15 mouse cellular contexts compared by ENCODE assay signal in genomic region chr8:94907591-94908300, GRCm38 (mm10). TPM values are rescaled to one million over a fixed set of nuclear protein-coding genes. Genes with fewer than 3 reads are reported as not detected.
DNase-seq lines count a peak whose midpoint lies in the region; ATAC-seq and TF ChIP-seq lines count a peak whose summit lies in the region.
"Had no signal": no experiment of that assay in that cellular context is flagged by ENCODE, and none has a peak within 500 bp of the region (broad histone marks: within the 10 kb centered on the region; RNA-seq: fewer than 3 reads in every experiment).

No protein-coding gene starts in this region.

- H3K4me3 ChIP-seq in heart, adult 2 months = no peak overlapping the region; the same call in 1 of the 2 replicates
- H3K4me3 ChIP-seq in midbrain, embryonic 11.5 days (ENCODE audit: low read depth, low read length) = no peak overlapping the region
- no peak overlapping the region for H3K4me3 ChIP-seq in midbrain, embryonic 13.5 days (replicated peaks)
- H3K4me3 ChIP-seq in limb, embryonic 10.5 days = no peak overlapping the region
- no peak overlapping the region for H3K4me3 ChIP-seq in hindbrain, postnatal 0 days (ENCODE audit: low read length)
- H3K4me3 ChIP-seq: erythroblast, embryonic 14.5 days had no signal

- peaks cover 2% of the 10 kb centered on the region; the same call in 1 of the 2 replicates for H3K36me3 ChIP-seq in heart, adult 2 months (ENCODE audit: control insufficient read depth, insufficient read depth, low read length)
- H3K36me3 ChIP-seq in midbrain, embryonic 11.5 days (ENCODE audit: control insufficient read depth, insufficient read depth, low read length) = no peaks in the 10 kb centered on the region
- no peaks in the 10 kb centered on the region for H3K36me3 ChIP-seq in midbrain, embryonic 13.5 days
- H3K36me3 ChIP-seq in limb, embryonic 10.5 days = peaks cover 93% of the 10 kb centered on the region
- no peaks in the 10 kb centered on the region; the same call in 1 of the 2 replicates for H3K36me3 ChIP-seq in hindbrain, postnatal 0 days (ENCODE audit: insufficient read depth, low read length)

- DNase-seq in heart, adult 2 months = peak; percentile 48 to 59
- no peak for DNase-seq in heart, postnatal 36 days
- DNase-seq in midbrain, embryonic 11.5 days (ENCODE audit: low spot score, missing footprints) = peak; percentile 41
- DNase-seq in kidney, adult 8-10 months = peak; percentile 63 to 76
- DNase-seq in limb, embryonic 10.5 days (ENCODE audit: low spot score) = no peak
- DNase-seq in cerebellum, adult 18-20 months = no peak
- DNase-seq in hindbrain, postnatal 0 days (ENCODE audit: low spot score) = no peak
- DNase-seq: adrenal gland, postnatal 25 days; cerebellum, adult 11 months; right cerebral cortex, postnatal 14 days; thymus, postnatal 36 days had no signal

- peaks cover 17% of the 10 kb centered on the region for H3K4me1 ChIP-seq in heart, adult 2 months (ENCODE audit: control insufficient read depth, insufficient read depth, low read length)
- no peaks in the 10 kb centered on the region for H3K4me1 ChIP-seq in midbrain, embryonic 11.5 days (ENCODE audit: control insufficient read depth, insufficient read depth, low read length)
- H3K4me1 ChIP-seq in midbrain, embryonic 13.5 days (replicated peaks) = peaks cover 2% of the 10 kb centered on the region
- H3K4me1 ChIP-seq in limb, embryonic 10.5 days = peaks cover 64% of the 10 kb centered on the region
- 0 out of 2 replicates have a peak, but pooled peaks cover 7% of the 10 kb centered on the region for H3K4me1 ChIP-seq in hindbrain, postnatal 0 days (ENCODE audit: insufficient read depth, low read length)

- H3K4me2 ChIP-seq in midbrain, embryonic 11.5 days = no peak overlapping the region
- no peak overlapping the region for H3K4me2 ChIP-seq in midbrain, embryonic 13.5 days (replicated peaks)
- no peak overlapping the region for H3K4me2 ChIP-seq in hindbrain, postnatal 0 days (ENCODE audit: low read depth, low read length)

- no peaks in the 10 kb centered on the region for H3K9me3 ChIP-seq in midbrain, embryonic 11.5 days (ENCODE audit: control insufficient read depth, low read length)
- H3K9me3 ChIP-seq in midbrain, embryonic 13.5 days = no peaks in the 10 kb centered on the region
- no peaks in the 10 kb centered on the region for H3K9me3 ChIP-seq in limb, embryonic 10.5 days (replicated peaks)
- no peaks in the 10 kb centered on the region for H3K9me3 ChIP-seq in hindbrain, postnatal 0 days (ENCODE audit: low read length)

- intact Hi-C loops in heart, adult 2 months (cut with DNase I) = loop anchor here (1.0 to 5.0 kb wide), 4 partner anchors 32 to 200 kb away; no protein-coding TSS in a partner anchor
- intact Hi-C loops in heart, postnatal 36 days (cut with DNase I) = loop anchor here (1.0 to 2.0 kb wide), 4 partner anchors 33 to 203 kb away; no protein-coding TSS in a partner anchor

- H3K27me3 ChIP-seq in heart, adult 2 months (ENCODE audit: control insufficient read depth, insufficient read depth, low read length) = no peaks in the 10 kb centered on the region
- H3K27me3 ChIP-seq in midbrain, embryonic 11.5 days (ENCODE audit: control insufficient read depth, insufficient read depth, low read length) = peaks cover 10% of the 10 kb centered on the region
- H3K27me3 ChIP-seq in midbrain, embryonic 13.5 days = peaks cover 16% of the 10 kb centered on the region
- peaks cover 11% of the 10 kb centered on the region for H3K27me3 ChIP-seq in limb, embryonic 10.5 days (ENCODE audit: low read depth, poor library complexity, severe bottlenecking)
- no peaks in the 10 kb centered on the region for H3K27me3 ChIP-seq in hindbrain, postnatal 0 days (ENCODE audit: insufficient read depth, low read length)

- H3K27ac ChIP-seq in heart, adult 2 months = peak overlapping the region; percentile 78
- no peak overlapping the region for H3K27ac ChIP-seq in midbrain, embryonic 11.5 days (ENCODE audit: low read depth, low read length)
- no peak overlapping the region for H3K27ac ChIP-seq in midbrain, embryonic 13.5 days
- H3K27ac ChIP-seq in limb, embryonic 10.5 days = peak overlapping the region; percentile 2; the same call in 1 of the 2 replicates
- no peak overlapping the region for H3K27ac ChIP-seq in hindbrain, postnatal 0 days
- H3K27ac ChIP-seq: macrophage had no signal

- WGBS in heart, adult 2 months = 54% methylated on average over 18 of the region's 18 CpGs
- 90% methylated on average over 18 of the region's 18 CpGs for WGBS in midbrain, embryonic 11.5 days
- WGBS in midbrain, embryonic 13.5 days = 93% methylated on average over 18 of the region's 18 CpGs
- 88% methylated on average over 18 of the region's 18 CpGs for WGBS in limb, embryonic 10.5 days
- WGBS in hindbrain, postnatal 0 days = 82% methylated on average over 18 of the region's 18 CpGs

- no peaks in the 10 kb centered on the region for H3K79me2 ChIP-seq in heart, adult 2 months (replicated peaks; ENCODE audit: control insufficient read depth, insufficient read depth, low read length)

- H3K9ac ChIP-seq in heart, adult 2 months (ENCODE audit: low read depth, low read length) = peak overlapping the region; percentile 56
- no peak overlapping the region for H3K9ac ChIP-seq in midbrain, embryonic 11.5 days (ENCODE audit: low read length)
- no peak overlapping the region for H3K9ac ChIP-seq in midbrain, embryonic 13.5 days (replicated peaks)
- H3K9ac ChIP-seq in hindbrain, postnatal 0 days (replicated peaks; ENCODE audit: low read length) = no peak overlapping the region

- no peak for ATAC-seq in midbrain, embryonic 11.5 days (ENCODE audit: low FRiP score)
- ATAC-seq in midbrain, embryonic 13.5 days = no peak
- ATAC-seq in hindbrain, postnatal 0 days = no peak
- ATAC-seq: intestine, embryonic 16.5 days had no signal

- peak; percentile 31 for TF ChIP-seq CTCF in heart, adult 2 months (IDR thresholded peaks at IDR 0.05)
- no peak for TF ChIP-seq CTCF in hindbrain, postnatal 0 days (IDR thresholded peaks at IDR 0.05; ENCODE audit: low read depth)

- TF ChIP-seq EP300 in heart, adult 2 months (IDR thresholded peaks at IDR 0.05; ENCODE audit: insufficient read depth, low read depth, low read length) = no peak

- no peak for TF ChIP-seq POLR2A in heart, adult 2 months (IDR thresholded peaks at IDR 0.05; ENCODE audit: insufficient read depth, low read depth, low read length)

RNA-seq across cellular contexts. Expression of gene Ccdc102a, which starts 10.2 kb away (rescaled TPM):
- total RNA-seq in heart, adult 2 months (2021) = 1 to 10 TPM; 5.0 to 5.7 TPM
- 5.2 and 6.4 TPM in 2 replicates for polyA plus RNA-seq in heart, adult 2 months (2012; rRNA removed)
- total RNA-seq in heart, postnatal 36 days (2021) = 1 to 10 TPM; 6.8 to 6.9 TPM
- polyA plus RNA-seq in midbrain, embryonic 11.5 days (2014; fragmentation: Nextera tagmentation; extraction: Ambion mirVana) = 13.5 and 15.9 TPM in 2 replicates
- polyA plus RNA-seq in midbrain, embryonic 13.5 days (2015; fragmentation: Nextera tagmentation; extraction: Ambion mirVana) = 4.0 and 6.0 TPM in 2 replicates
- polyA plus RNA-seq in limb, embryonic 10.5 days (2016; fragmentation: Nextera tagmentation; extraction: Ambion mirVana) = 27.0 and 32.3 TPM in 2 replicates
- total RNA-seq in hindbrain, postnatal 0 days (2014; rRNA removed) = 7.8 and 12.8 TPM in 2 replicates
- polyA plus RNA-seq in hindbrain, postnatal 0 days (2015; fragmentation: Nextera tagmentation; extraction: Ambion mirVana) = 5.5 and 6.1 TPM in 2 replicates

RNA-seq across cellular contexts. Expression of gene Adgrg5, which starts 15.7 kb away (rescaled TPM):
- under 1 TPM; 0.08 to 0.27 TPM for total RNA-seq in heart, adult 2 months (2021)
- polyA plus RNA-seq in heart, adult 2 months (2012; rRNA removed) = 0.62 and 0.97 TPM in 2 replicates
- under 1 TPM; 0.24 to 0.31 TPM for total RNA-seq in heart, postnatal 36 days (2021)
- 0.36 and 0.40 TPM in 2 replicates for polyA plus RNA-seq in midbrain, embryonic 11.5 days (2014; fragmentation: Nextera tagmentation; extraction: Ambion mirVana)
- 0.08 and 0.13 TPM in 2 replicates for polyA plus RNA-seq in midbrain, embryonic 13.5 days (2015; fragmentation: Nextera tagmentation; extraction: Ambion mirVana)
- 0.18 and 0.74 TPM in 2 replicates for polyA plus RNA-seq in limb, embryonic 10.5 days (2016; fragmentation: Nextera tagmentation; extraction: Ambion mirVana)
- not detected in 2 replicates for total RNA-seq in hindbrain, postnatal 0 days (2014; rRNA removed)
- 0.11 TPM in 1 of 2 replicates, not detected in the other for polyA plus RNA-seq in hindbrain, postnatal 0 days (2015; fragmentation: Nextera tagmentation; extraction: Ambion mirVana)
- polyA plus RNA-seq: erythroblast, embryonic 14.5 days had no signal

RNA-seq across cellular contexts. Expression of gene Dok4, which starts 31.6 kb away (rescaled TPM):
- 10 to 100 TPM; 13.7 to 14.8 TPM for total RNA-seq in heart, adult 2 months (2021)
- polyA plus RNA-seq in heart, adult 2 months (2012; rRNA removed) = 23.0 and 36.2 TPM in 2 replicates
- total RNA-seq in heart, postnatal 36 days (2021) = 10 to 100 TPM; 16.6 to 20.4 TPM
- 12.0 and 12.9 TPM in 2 replicates for polyA plus RNA-seq in midbrain, embryonic 11.5 days (2014; fragmentation: Nextera tagmentation; extraction: Ambion mirVana)
- 51.2 and 54.5 TPM in 2 replicates for polyA plus RNA-seq in midbrain, embryonic 13.5 days (2015; fragmentation: Nextera tagmentation; extraction: Ambion mirVana)
- 23.4 and 33.1 TPM in 2 replicates for polyA plus RNA-seq in limb, embryonic 10.5 days (2016; fragmentation: Nextera tagmentation; extraction: Ambion mirVana)
- 121 and 127 TPM in 2 replicates for total RNA-seq in hindbrain, postnatal 0 days (2014; rRNA removed)
- 60.8 and 66.9 TPM in 2 replicates for polyA plus RNA-seq in hindbrain, postnatal 0 days (2015; fragmentation: Nextera tagmentation; extraction: Ambion mirVana)

RNA-seq across cellular contexts. Expression of gene Polr2c, which starts 50.5 kb away (rescaled TPM):
- 10 to 100 TPM; 55.9 to 69.5 TPM for total RNA-seq in heart, adult 2 months (2021)
- 142 and 198 TPM in 2 replicates for polyA plus RNA-seq in heart, adult 2 months (2012; rRNA removed)
- total RNA-seq in heart, postnatal 36 days (2021) = 10 to 100 TPM; 69.1 to 69.9 TPM
- 160 and 169 TPM in 2 replicates for polyA plus RNA-seq in midbrain, embryonic 11.5 days (2014; fragmentation: Nextera tagmentation; extraction: Ambion mirVana)
- 133 and 140 TPM in 2 replicates for polyA plus RNA-seq in midbrain, embryonic 13.5 days (2015; fragmentation: Nextera tagmentation; extraction: Ambion mirVana)
- polyA plus RNA-seq in limb, embryonic 10.5 days (2016; fragmentation: Nextera tagmentation; extraction: Ambion mirVana) = 201 and 208 TPM in 2 replicates
- 65.3 and 81.6 TPM in 2 replicates for total RNA-seq in hindbrain, postnatal 0 days (2014; rRNA removed)
- polyA plus RNA-seq in hindbrain, postnatal 0 days (2015; fragmentation: Nextera tagmentation; extraction: Ambion mirVana) = 102 TPM in 2 replicates

Comparison
In these comparisons a context has a peak if more than half of its experiments do, and no peak if none do; other contexts are left out.
1. DNase-seq: peak in heart, adult 2 months (2 of 2), midbrain, embryonic 11.5 days (single experiment) and kidney, adult 8-10 months (2 of 2); none in heart, postnatal 36 days (0 of 2), limb, embryonic 10.5 days (single experiment), cerebellum, adult 18-20 months (0 of 2) and hindbrain, postnatal 0 days (single experiment).
2. H3K27ac ChIP-seq: peak in heart, adult 2 months (single experiment) and limb, embryonic 10.5 days (single experiment); none in midbrain, embryonic 11.5 days (single experiment), midbrain, embryonic 13.5 days (single experiment) and hindbrain, postnatal 0 days (single experiment).